Mouse (Mus musculus): Measurements from ENCODE around the gene Ubl7. TPM values are rescaled to one million over a fixed set of nuclear protein-coding genes. Genes with fewer than 3 reads are reported as not detected.

Ubl7 gene
- 62.0 TPM for polyA plus RNA-seq (2012; fragmentation: generic; extraction: Trizol)

- H3K4me2 ChIP-seq (ENCODE audit: low read depth): peak within 1 kb of the TSS; percentile 82
- no peaks in the 10 kb centered on the region for H3K36me3 ChIP-seq (ENCODE audit: control insufficient read depth, insufficient read depth)
- H3K79me2 ChIP-seq (ENCODE audit: control insufficient read depth, insufficient read depth): no peaks in the 10 kb centered on the region
- H3ac ChIP-seq (ENCODE audit: control insufficient read depth, insufficient read length): peak within 1 kb of the TSS; percentile 28
- no peaks in the 10 kb centered on the region for H3K27me3 ChIP-seq (ENCODE audit: control insufficient read depth, insufficient read depth, insufficient read length)
- TF ChIP-seq POLR2AphosphoS2 (IDR thresholded peaks at IDR 0.05; ENCODE audit: insufficient read length, low read depth): peak; percentile 84
- peak; percentile 84 for TF ChIP-seq POLR2A (IDR thresholded peaks at IDR 0.05; ENCODE audit: insufficient read length, low read depth)
- no peak for TF ChIP-seq MYOD1 (IDR thresholded peaks at IDR 0.05; ENCODE audit: control insufficient read depth in 1 of 3, insufficient read length in 2 of 3, low read depth in 2 of 3)
- no peak for TF ChIP-seq MAX (IDR thresholded peaks at IDR 0.05; ENCODE audit: low read depth)
- peak within 1 kb of the TSS; percentile 58 for H3K4me3 ChIP-seq
Measured at GRCm38 (mm10) chr9:57910254-57911160, at the start of gene Ubl7. Gene Ubl7, plus strand, starts transcription at chr9:57910979.

- Histone ChIP-seq H3K27me3 (ENCODE audit: control insufficient read depth, insufficient read depth, insufficient read length) (peaks cover 9% of the 10 kb centered on the region), H3K79me2 (ENCODE audit: control insufficient read depth, insufficient read depth) (no peaks in the 10 kb centered on the region), H3ac (ENCODE audit: control insufficient read depth, insufficient read length) (no peak overlapping the region), H3K36me3 (ENCODE audit: control insufficient read depth, insufficient read depth) (no peaks in the 10 kb centered on the region), H3K4me3 (no peak overlapping the region), H3K4me2 (ENCODE audit: low read depth) (no peak overlapping the region)
- TF ChIP-seq CEBPB (IDR thresholded peaks at IDR 0.05; ENCODE audit: insufficient read depth, poor library complexity, severe bottlenecking) (no peak), POLR2AphosphoS2 (IDR thresholded peaks at IDR 0.05; ENCODE audit: insufficient read length, low read depth) (no peak), TCF12 (IDR thresholded peaks at IDR 0.05; ENCODE audit: insufficient read depth, poor library complexity, severe bottlenecking) (no peak), MYOG (IDR thresholded peaks at IDR 0.05; ENCODE audit: control insufficient read depth in 1 of 3, insufficient read depth in 1 of 3, insufficient read length in 2 of 3, low read depth in 2 of 3) (no peak), MAX (IDR thresholded peaks at IDR 0.05; ENCODE audit: low read depth) (no peak), E2F4 (IDR thresholded peaks at IDR 0.05; ENCODE audit: insufficient read depth) (no peak), REST (IDR thresholded peaks at IDR 0.05; ENCODE audit: insufficient read depth, insufficient read length) (no peak), MYOD1 (IDR thresholded peaks at IDR 0.05; ENCODE audit: control insufficient read depth in 1 of 3, insufficient read length in 2 of 3, low read depth in 2 of 3) (no peak), TCF3 (IDR thresholded peaks at IDR 0.05; ENCODE audit: insufficient read length, low read depth) (no peak), USF1 (IDR thresholded peaks at IDR 0.05; ENCODE audit: low read depth) (no peak), SRF (IDR thresholded peaks at IDR 0.05; ENCODE audit: control insufficient read depth, insufficient read length, low read depth) (no peak), POLR2A (IDR thresholded peaks at IDR 0.05; ENCODE audit: insufficient read length, low read depth) (no peak)
Measured at GRCm38 (mm10) chr9:57861951-57862471, 48.8 kb upstream of the Ubl7 start.

- no peak overlapping the region for H3K4me2 ChIP-seq (ENCODE audit: low read depth)
- no peaks in the 10 kb centered on the region for H3K36me3 ChIP-seq (ENCODE audit: control insufficient read depth, insufficient read depth)
- H3ac ChIP-seq (ENCODE audit: control insufficient read depth, insufficient read length): no peak overlapping the region
- TF ChIP-seq TCF12 (IDR thresholded peaks at IDR 0.05; ENCODE audit: insufficient read depth, poor library complexity, severe bottlenecking) (no peak), POLR2AphosphoS2 (IDR thresholded peaks at IDR 0.05; ENCODE audit: insufficient read length, low read depth) (no peak), E2F4 (IDR thresholded peaks at IDR 0.05; ENCODE audit: insufficient read depth) (no peak)
- H3K27me3 ChIP-seq (ENCODE audit: control insufficient read depth, insufficient read depth, insufficient read length): peaks cover 9% of the 10 kb centered on the region
- no peaks in the 10 kb centered on the region for H3K79me2 ChIP-seq (ENCODE audit: control insufficient read depth, insufficient read depth)
- H3K4me3 ChIP-seq: no peak overlapping the region
Measured at GRCm38 (mm10) chr9:57864336-57864735, 46.4 kb upstream of the Ubl7 start.

GRCm38 (mm10) chr9:57866530-57866929 lies 44.2 kb upstream of the Ubl7 start:
- Histone ChIP-seq H3K79me2 (ENCODE audit: control insufficient read depth, insufficient read depth) (no peaks in the 10 kb centered on the region), H3ac (ENCODE audit: control insufficient read depth, insufficient read length) (no peak overlapping the region), H3K27me3 (ENCODE audit: control insufficient read depth, insufficient read depth, insufficient read length) (no peaks in the 10 kb centered on the region), H3K36me3 (ENCODE audit: control insufficient read depth, insufficient read depth) (no peaks in the 10 kb centered on the region), H3K4me3 (no peak overlapping the region), H3K4me2 (ENCODE audit: low read depth) (no peak overlapping the region)
- no peak for TF ChIP-seq USF1 (IDR thresholded peaks at IDR 0.05; ENCODE audit: low read depth)
- no peak for TF ChIP-seq E2F4 (IDR thresholded peaks at IDR 0.05; ENCODE audit: insufficient read depth)
- TF ChIP-seq SRF (IDR thresholded peaks at IDR 0.05; ENCODE audit: control insufficient read depth, insufficient read length, low read depth): no peak
- no peak for TF ChIP-seq REST (IDR thresholded peaks at IDR 0.05; ENCODE audit: insufficient read depth, insufficient read length)
- TF ChIP-seq POLR2A (IDR thresholded peaks at IDR 0.05; ENCODE audit: insufficient read length, low read depth): no peak
- TF ChIP-seq MYOG (IDR thresholded peaks at IDR 0.05; ENCODE audit: control insufficient read depth in 1 of 3, insufficient read depth in 1 of 3, insufficient read length in 2 of 3, low read depth in 2 of 3): no peak
- no peak for TF ChIP-seq TCF12 (IDR thresholded peaks at IDR 0.05; ENCODE audit: insufficient read depth, poor library complexity, severe bottlenecking)
- TF ChIP-seq POLR2AphosphoS2 (IDR thresholded peaks at IDR 0.05; ENCODE audit: insufficient read length, low read depth): no peak
- TF ChIP-seq MYOD1 (IDR thresholded peaks at IDR 0.05; ENCODE audit: control insufficient read depth in 1 of 3, insufficient read length in 2 of 3, low read depth in 2 of 3): no peak
- no peak for TF ChIP-seq CEBPB (IDR thresholded peaks at IDR 0.05; ENCODE audit: insufficient read depth, poor library complexity, severe bottlenecking)

GRCm38 (mm10) chr9:57867236-57867635 lies 43.5 kb upstream of the Ubl7 start:
- peak in 2 of 3 experiments; percentile 15 to 47 for TF ChIP-seq MYOD1 (IDR thresholded peaks at IDR 0.05; ENCODE audit: control insufficient read depth in 1 of 3, insufficient read length in 2 of 3, low read depth in 2 of 3)
- TF ChIP-seq POLR2AphosphoS2 (IDR thresholded peaks at IDR 0.05; ENCODE audit: insufficient read length, low read depth): no peak
- peak in 1 of 3 experiments; percentile 27 for TF ChIP-seq MYOG (IDR thresholded peaks at IDR 0.05; ENCODE audit: control insufficient read depth in 1 of 3, insufficient read depth in 1 of 3, insufficient read length in 2 of 3, low read depth in 2 of 3)
- TF ChIP-seq MAX (IDR thresholded peaks at IDR 0.05; ENCODE audit: low read depth): no peak
- no peaks in the 10 kb centered on the region for H3K27me3 ChIP-seq (ENCODE audit: control insufficient read depth, insufficient read depth, insufficient read length)
- H3K79me2 ChIP-seq (ENCODE audit: control insufficient read depth, insufficient read depth): no peaks in the 10 kb centered on the region
- no peaks in the 10 kb centered on the region for H3K36me3 ChIP-seq (ENCODE audit: control insufficient read depth, insufficient read depth)
- no peak overlapping the region for H3K4me3 ChIP-seq
- no peak overlapping the region for H3ac ChIP-seq (ENCODE audit: control insufficient read depth, insufficient read length)
- H3K4me2 ChIP-seq (ENCODE audit: low read depth): peak overlapping the region; percentile 5
